Mouse (Mus musculus) embryo, embryonic 10 days (tissue): ENCODE measurements at regions not wholly inside any gene's neighbourhood (a gene's known extent, or its start where the extent isn't known, plus 50 kb on each side); places are given as distances from the start of the nearest gene placed in this dataset.
"Not testable (repeated sequence)": the region's sequence is repeated elsewhere in the genome, so short reads cannot be mapped to it uniquely, and the experiment has no call there.

Experiments
- DNase-seq: peaks from one replicate; pipeline ENCODE4 v3.0.0-alpha.2; 2015; ENCODE audit warnings: low spot score

GRCm38 (mm10) chr1:164744955-164745608 is 51.4 kb upstream of the Dpt start:
- peak; percentile 57 for DNase-seq

- DNase-seq: no peak
These were observed 51.9 kb upstream of the Dpt start for GRCm38 (mm10) chr1:164744499-164744898.

- DNase-seq: not testable (repeated sequence)
These were observed 53.5 kb upstream of the Dpt start for GRCm38 (mm10) chr1:164742897-164743296.

GRCm38 (mm10) chr1:164735646-164736045 is 60.8 kb upstream of the Dpt start:
- no peak for DNase-seq

- no peak for DNase-seq
These were observed 62.7 kb upstream of the Dpt start for GRCm38 (mm10) chr1:164733741-164734140.

- DNase-seq: peak; percentile 29
These were observed 74.4 kb upstream of the Dpt start for GRCm38 (mm10) chr1:164722054-164722453.

GRCm38 (mm10) chr1:164714905-164715304 is 81.5 kb upstream of the Dpt start:
- no peak for DNase-seq

GRCm38 (mm10) chr1:164713798-164714551 is 82.5 kb upstream of the Dpt start:
- no peak for DNase-seq

- no peak for DNase-seq
These were observed 83.9 kb upstream of the Dpt start for GRCm38 (mm10) chr1:164712514-164712913.

- DNase-seq: peak; percentile 58
These were observed 91.9 kb upstream of the Dpt start for GRCm38 (mm10) chr1:164704397-164705091.

- DNase-seq: no peak
These were observed 92.8 kb upstream of the Dpt start for GRCm38 (mm10) chr1:164703560-164704131.

GRCm38 (mm10) chr1:164690055-164690454 is 106.4 kb upstream of the Dpt start:
- no peak for DNase-seq

- no peak for DNase-seq
These were observed 107.1 kb upstream of the Dpt start for GRCm38 (mm10) chr1:164689311-164689710.

GRCm38 (mm10) chr1:164684437-164684836 is 112.0 kb upstream of the Dpt start:
- DNase-seq: no peak

- DNase-seq: no peak
These were observed 112.7 kb upstream of the Dpt start for GRCm38 (mm10) chr1:164683788-164684187.

GRCm38 (mm10) chr1:164682867-164683599 is 113.4 kb upstream of the Dpt start:
- no peak for DNase-seq

- DNase-seq: no peak
These were observed 114.0 kb upstream of the Dpt start for GRCm38 (mm10) chr1:164682426-164682825.

- no peak for DNase-seq
These were observed 114.9 kb upstream of the Dpt start for GRCm38 (mm10) chr1:164681582-164681981.

- no peak for DNase-seq
These were observed 118.1 kb upstream of the Dpt start for GRCm38 (mm10) chr1:164678303-164678702.

- no peak for DNase-seq
These were observed 144.2 kb upstream of the Dpt start for GRCm38 (mm10) chr1:164652244-164652643.

GRCm38 (mm10) chr1:164637901-164638462 is 158.5 kb upstream of the Dpt start:
- no peak for DNase-seq

- DNase-seq: no peak
These were observed 164.8 kb upstream of the Dpt start for GRCm38 (mm10) chr1:164631679-164632078.
